Mouse (Mus musculus): ENCODE data around the gene Tdo2.

The Tdo2 gene

GRCm38 (mm10) chr3:81976102-81976501 lies at the start of gene Tdo2:
Gene Tdo2 (minus strand): TSS chr3:81976202.
- no peak for DNase-seq (ENCODE audit: low read depth, low spot score)

GRCm38 (mm10) chr3:82023065-82023464 lies 47.1 kb upstream of the Tdo2 start:
- DNase-seq (ENCODE audit: low read depth, low spot score), result no peak

GRCm38 (mm10) chr3:82022421-82022920 lies 46.5 kb upstream of the Tdo2 start:
- no peak for DNase-seq (ENCODE audit: low read depth, low spot score)

GRCm38 (mm10) chr3:82014148-82014703 lies 38.2 kb upstream of the Tdo2 start:
- no peak for DNase-seq (ENCODE audit: low read depth, low spot score)

GRCm38 (mm10) chr3:82007002-82007401 lies 31.0 kb upstream of the Tdo2 start:
- no peak for DNase-seq (ENCODE audit: low read depth, low spot score)

GRCm38 (mm10) chr3:81995988-81996387 lies 20.0 kb upstream of the Tdo2 start:
- peak; percentile 45 for DNase-seq (ENCODE audit: low read depth, low spot score)

GRCm38 (mm10) chr3:81995371-81995770 lies 19.4 kb upstream of the Tdo2 start:
- no peak for DNase-seq (ENCODE audit: low read depth, low spot score)

- no peak for DNase-seq (ENCODE audit: low read depth, low spot score)
These were observed 14.5 kb upstream of the Tdo2 start for GRCm38 (mm10) chr3:81990531-81990930.

GRCm38 (mm10) chr3:81989692-81990141 lies 13.7 kb upstream of the Tdo2 start:
- no peak for DNase-seq (ENCODE audit: low read depth, low spot score)

- DNase-seq (ENCODE audit: low read depth, low spot score), result no peak
These were observed 11.6 kb upstream of the Tdo2 start for GRCm38 (mm10) chr3:81987628-81988027.

GRCm38 (mm10) chr3:81986103-81986502 lies 10.1 kb upstream of the Tdo2 start:
- no peak for DNase-seq (ENCODE audit: low read depth, low spot score)

GRCm38 (mm10) chr3:81985100-81985499 lies 9.1 kb upstream of the Tdo2 start:
- no peak for DNase-seq (ENCODE audit: low read depth, low spot score)

- DNase-seq (ENCODE audit: low read depth, low spot score), result no peak
These were observed 7.3 kb upstream of the Tdo2 start for GRCm38 (mm10) chr3:81983120-81983895.

- DNase-seq (ENCODE audit: low read depth, low spot score), result no peak
These were observed 6.0 kb upstream of the Tdo2 start, which contains the start of gene Asic5 for GRCm38 (mm10) chr3:81981990-81982389. Gene Asic5 (plus strand): TSS chr3:81982290.

- DNase-seq (ENCODE audit: low read depth, low spot score), result no peak
These were observed 5.6 kb upstream of the Tdo2 start for GRCm38 (mm10) chr3:81981576-81981975.

GRCm38 (mm10) chr3:81975607-81976006 lies 395 bp downstream of the Tdo2 start:
- DNase-seq (ENCODE audit: low read depth, low spot score), result no peak

GRCm38 (mm10) chr3:81964596-81964995 lies 11.4 kb downstream of the Tdo2 start:
- no peak for DNase-seq (ENCODE audit: low read depth, low spot score)

GRCm38 (mm10) chr3:81963768-81964167 lies 12.2 kb downstream of the Tdo2 start:
- DNase-seq (ENCODE audit: low read depth, low spot score), result no peak

- DNase-seq (ENCODE audit: low read depth, low spot score), result no peak
These were observed 14.7 kb downstream of the Tdo2 start for GRCm38 (mm10) chr3:81961336-81961735.

- no peak for DNase-seq (ENCODE audit: low read depth, low spot score)
These were observed 18.5 kb downstream of the Tdo2 start for GRCm38 (mm10) chr3:81957484-81957883.

GRCm38 (mm10) chr3:81951785-81952184 lies 24.2 kb downstream of the Tdo2 start:
- no peak for DNase-seq (ENCODE audit: low read depth, low spot score)

- DNase-seq (ENCODE audit: low read depth, low spot score), result no peak
These were observed 27.0 kb downstream of the Tdo2 start for GRCm38 (mm10) chr3:81949048-81949447.

- DNase-seq (ENCODE audit: low read depth, low spot score), result no peak
These were observed 31.1 kb downstream of the Tdo2 start for GRCm38 (mm10) chr3:81944851-81945393.
